Mouse (Mus musculus) heart, embryonic 14.5 days (tissue): ENCODE data around the gene Rnf141. TPM values are rescaled to one million over a fixed set of nuclear protein-coding genes. Genes with fewer than 3 reads are reported as not detected.

Source experiments
- ATAC-seq: fragments of 200-750 bp; cut with Nextera tagmentation; 2 replicates; pipeline ENCODE4 v1.8.0; 2017; ENCODE audit warnings: low read depth, moderate TSS enrichment; ENCODE audit not compliant: insufficient number of reproducible peaks, insufficient read depth, low FRiP score
- H3K27ac ChIP-seq, 2 experiments: fragments of 200-500 bp in 1 of 2; fragments of 300-500 bp in 1 of 2; sonication (generic) in 1 of 2; replicated peaks in 1 of 2; 2 replicates each; pipeline ENCODE4 v1.5.1; 2012 to 2014; ENCODE audit warnings: low read depth in 2 of 2, low read length in 2 of 2, control low read depth in 1 of 2, mild to moderate bottlenecking in 1 of 2, mixed read lengths in 1 of 2; ENCODE audit not compliant: control insufficient read depth in 1 of 2, insufficient read depth in 1 of 2
- H3K27me3 ChIP-seq: fragments of 300-500 bp; sonication (generic); 2 replicates; pipeline ENCODE4 v1.6.1; 2014; ENCODE audit warnings: mild to moderate bottlenecking, low read length, control low read depth; ENCODE audit not compliant: control insufficient read depth, insufficient read depth
- H3K36me3 ChIP-seq: fragments of 300-500 bp; sonication (generic); 2 replicates; pipeline ENCODE4 v1.6.1; 2014; ENCODE audit warnings: mild to moderate bottlenecking, control low read depth, low read length, mixed read lengths; ENCODE audit not compliant: control insufficient read depth, insufficient read depth
- H3K4me1 ChIP-seq, 2 experiments: fragments of 200-500 bp in 1 of 2; fragments of 300-500 bp in 1 of 2; sonication (generic) in 1 of 2; 2 replicates each; pipeline ENCODE4 v1.6.1; 2012 to 2014; ENCODE audit warnings: low read length in 2 of 2, control low read depth in 1 of 2, mixed read lengths in 1 of 2; ENCODE audit not compliant: control insufficient read depth in 2 of 2, insufficient read depth in 2 of 2
- H3K4me2 ChIP-seq: fragments of 300-500 bp; sonication (generic); 2 replicates; pipeline ENCODE4 v1.6.1; 2014; ENCODE audit warnings: mild to moderate bottlenecking, low read length
- H3K4me3 ChIP-seq, 2 experiments: fragments of 200-500 bp in 1 of 2; fragments of 300-500 bp in 1 of 2; sonication (generic) in 1 of 2; 2 replicates each; pipeline ENCODE4 v1.5.1; 2012 to 2014; ENCODE audit warnings: low read length in 2 of 2, mild to moderate bottlenecking in 2 of 2, control low read depth in 1 of 2, low read depth in 1 of 2, moderate library complexity in 1 of 2; ENCODE audit not compliant: control insufficient read depth in 1 of 2, insufficient read depth in 1 of 2
- H3K9ac ChIP-seq: fragments of 300-500 bp; sonication (generic); 2 replicates; pipeline ENCODE4 v1.6.1; 2014; ENCODE audit warnings: mild to moderate bottlenecking, low read length
- H3K9me3 ChIP-seq: fragments of 300-500 bp; sonication (generic); 2 replicates; pipeline ENCODE4 v1.6.1; 2016; ENCODE audit warnings: low read length, control low read depth; ENCODE audit not compliant: control insufficient read depth
- WGBS: fragments of 180-500 bp; shearing (Covaris S2); extraction: QIAGEN DNeasy Blood & Tissue Kit; methylation state at CpG from one replicate; pipeline ENCODE4 v1.1.7; 2014; 5-methylcytosine and 5-hydroxymethylcytosine counted together
- polyA plus RNA-seq: library from polyadenylated mRNA; unstranded; fragments of >200 nt; fragmentation: Nextera tagmentation; extraction: Ambion mirVana; gene quantifications from 2 replicates; pipeline ENCODE4 v1.2.1, GENCODE M21; 2014

The Rnf141 gene
- polyA plus RNA-seq, 1 experiment from 2014 or later = 40.2 TPM

DNA sequence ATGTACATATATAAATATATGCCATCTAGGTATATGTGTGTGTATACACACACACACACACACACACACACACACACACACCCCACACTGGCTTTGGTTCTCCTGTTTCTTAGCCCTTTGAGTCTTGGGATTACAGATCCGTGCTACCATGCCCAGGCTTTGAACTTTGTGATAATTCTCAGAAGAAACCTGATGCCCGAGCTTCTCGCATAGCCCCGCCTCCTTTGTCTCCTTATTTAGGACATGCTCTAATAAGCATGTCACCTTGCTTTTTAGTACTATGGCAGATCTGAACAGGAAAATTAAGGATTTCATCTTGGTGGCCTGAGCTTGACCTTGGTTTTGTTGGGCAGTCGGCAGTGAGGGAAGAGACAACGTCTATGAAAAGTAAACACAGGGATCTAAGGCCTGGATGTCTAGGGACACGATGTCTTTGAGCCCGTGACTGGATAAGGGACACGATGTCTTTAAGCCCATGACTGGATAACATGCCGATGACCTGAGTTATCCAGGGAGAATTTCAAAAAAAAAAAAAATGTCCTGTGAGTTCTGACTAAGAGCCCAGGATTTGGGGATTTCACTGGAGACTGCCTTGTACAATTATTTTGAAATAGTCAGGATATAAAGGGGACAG, 61.3 kb downstream of the Rnf141 start:
- Histone ChIP-seq H3K27me3 (no peaks in the 10 kb centered on the region), H3K27ac (no peak overlapping the region), H3K4me1 (peaks cover 18 to 22% of the 10 kb centered on the region in 2 experiments), H3K9me3 (no peaks in the 10 kb centered on the region), H3K4me2 (no peak overlapping the region), H3K9ac (no peak overlapping the region), H3K4me3 (no peak overlapping the region), H3K36me3 (0 out of 2 replicates have a peak, but pooled peaks cover 3% of the 10 kb centered on the region)
- no peak for ATAC-seq
- 47% methylated on average over 10 of the region's 10 CpGs for WGBS

GRCm38 (mm10) chr7:110782135-110782534, 62.1 kb downstream of the Rnf141 start:
- Histone ChIP-seq H3K4me2 (no peak overlapping the region), H3K36me3 (0 out of 2 replicates have a peak, but pooled peaks cover 3% of the 10 kb centered on the region), H3K4me1 (peaks cover 18 to 22% of the 10 kb centered on the region in 2 experiments), H3K27ac (no peak overlapping the region), H3K4me3 (no peak overlapping the region), H3K27me3 (no peaks in the 10 kb centered on the region), H3K9ac (no peak overlapping the region), H3K9me3 (no peaks in the 10 kb centered on the region)
- 0 out of 2 replicates have a peak, but pooled peaks have one; percentile 27 for ATAC-seq
- 19% methylated on average over 7 of the region's 7 CpGs for WGBS

GRCm38 (mm10) chr7:110781231-110781711, 63.0 kb downstream of the Rnf141 start:
- Histone ChIP-seq H3K4me2 (no peak overlapping the region), H3K27me3 (no peaks in the 10 kb centered on the region), H3K9ac (no peak overlapping the region), H3K27ac (no peak overlapping the region), H3K9me3 (no peaks in the 10 kb centered on the region), H3K4me1 (peaks cover 14 to 22% of the 10 kb centered on the region in 2 experiments), H3K4me3 (no peak overlapping the region), H3K36me3 (0 out of 2 replicates have a peak, but pooled peaks cover 3% of the 10 kb centered on the region)
- ATAC-seq = no peak
- WGBS = 66% methylated on average over 2 of the region's 2 CpGs

DNA sequence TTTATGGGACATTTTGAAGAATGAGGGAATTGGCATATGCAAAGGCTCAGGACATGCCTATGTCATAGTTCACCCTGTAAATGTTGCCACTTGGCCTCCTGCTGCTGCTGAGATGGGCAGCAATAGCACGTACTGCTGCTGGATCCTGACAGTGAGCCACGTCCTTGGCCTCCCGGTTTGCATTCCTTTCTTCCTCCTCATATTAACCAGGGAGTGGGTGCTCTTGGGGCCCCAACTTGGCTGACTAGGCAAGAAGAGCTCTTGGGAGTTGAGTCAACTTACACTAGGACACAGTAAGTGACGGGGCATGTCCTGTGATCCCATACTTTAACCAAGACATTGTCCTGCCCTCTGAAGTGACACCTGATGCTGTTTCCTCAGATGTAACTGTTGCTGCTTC, 63.7 kb downstream of the Rnf141 start:
- H3K27ac ChIP-seq = no peak overlapping the region
- H3K4me1 ChIP-seq = peaks cover 12 to 19% of the 10 kb centered on the region in 2 experiments
- no peak overlapping the region for H3K4me3 ChIP-seq
- WGBS = 76% methylated on average over 4 of the region's 4 CpGs
- H3K9ac ChIP-seq = no peak overlapping the region
- 0 out of 2 replicates have a peak, but pooled peaks cover 3% of the 10 kb centered on the region for H3K36me3 ChIP-seq
- H3K27me3 ChIP-seq = no peaks in the 10 kb centered on the region
- no peak overlapping the region for H3K4me2 ChIP-seq
- ATAC-seq = no peak
- no peaks in the 10 kb centered on the region for H3K9me3 ChIP-seq

GRCm38 (mm10) chr7:110779605-110780111, 64.6 kb downstream of the Rnf141 start:
- Histone ChIP-seq H3K4me2 (no peak overlapping the region), H3K9me3 (no peaks in the 10 kb centered on the region), H3K4me1 (peaks cover 16 to 22% of the 10 kb centered on the region in 2 experiments), H3K27ac (no peak overlapping the region), H3K27me3 (no peaks in the 10 kb centered on the region), H3K4me3 (no peak overlapping the region), H3K9ac (no peak overlapping the region), H3K36me3 (0 out of 2 replicates have a peak, but pooled peaks cover 3% of the 10 kb centered on the region)
- ATAC-seq = no peak
- WGBS = 92% methylated on average over 8 of the region's 8 CpGs

- H3K36me3 ChIP-seq = 0 out of 2 replicates have a peak, but pooled peaks cover 3% of the 10 kb centered on the region
- no peaks in the 10 kb centered on the region for H3K27me3 ChIP-seq
- H3K4me3 ChIP-seq = no peak overlapping the region
- no peaks in the 10 kb centered on the region for H3K9me3 ChIP-seq
- 78% methylated on average over 7 of the region's 7 CpGs for WGBS
- H3K9ac ChIP-seq = no peak overlapping the region
- no peak overlapping the region for H3K4me2 ChIP-seq
- H3K27ac ChIP-seq = no peak overlapping the region
- ATAC-seq = no peak
- H3K4me1 ChIP-seq = peaks cover 21 to 29% of the 10 kb centered on the region in 2 experiments
Measured at GRCm38 (mm10) chr7:110778933-110779332, 65.3 kb downstream of the Rnf141 start.

DNA sequence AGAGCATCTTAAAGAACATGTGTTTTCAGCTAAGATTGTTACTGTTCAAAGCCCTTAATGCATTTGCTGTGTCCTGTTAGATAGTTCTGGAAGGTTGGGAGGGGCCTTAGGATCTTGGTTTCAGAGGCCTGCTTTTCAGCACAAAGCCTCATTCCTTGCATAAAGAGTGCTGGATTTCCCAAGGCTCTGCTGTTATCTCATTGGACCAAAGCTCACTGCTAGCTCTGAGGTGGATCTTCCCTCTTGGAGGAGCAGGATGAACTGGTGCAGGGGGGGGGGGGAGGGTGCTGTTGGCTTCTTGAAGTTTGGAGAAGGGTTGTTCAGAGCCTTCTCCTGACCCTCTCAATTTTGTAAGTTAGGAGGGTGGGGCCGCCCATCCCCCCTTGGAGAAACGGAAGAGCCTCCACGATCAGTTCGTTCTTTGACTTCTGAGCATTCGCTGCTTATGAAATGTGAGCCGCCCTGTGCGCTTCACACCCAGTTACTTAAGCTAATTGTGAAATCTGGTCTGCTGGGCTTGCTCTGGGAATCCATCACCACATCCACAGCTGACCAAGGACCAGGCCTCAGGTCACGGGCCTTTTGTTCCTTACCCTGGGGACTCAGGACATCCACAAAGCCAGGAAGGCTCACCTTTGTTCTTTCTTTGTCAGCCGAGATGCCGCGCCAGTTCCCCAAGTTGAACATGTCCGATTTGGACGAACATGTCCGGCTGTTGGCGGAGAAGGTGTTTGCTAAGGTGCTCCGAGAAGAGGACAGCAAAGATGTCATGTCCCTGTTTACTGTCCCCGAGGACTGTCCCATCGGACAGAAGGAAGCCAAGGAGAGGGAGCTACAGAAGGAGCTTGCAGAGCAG, 66.9 kb downstream of the Rnf141 start:
- Histone ChIP-seq H3K27me3 (no peaks in the 10 kb centered on the region), H3K4me1 (peaks cover 28 to 38% of the 10 kb centered on the region in 2 experiments), H3K9me3 (no peaks in the 10 kb centered on the region), H3K4me2 (no peak overlapping the region), H3K4me3 (no peak overlapping the region), H3K27ac (no peak overlapping the region), H3K9ac (no peak overlapping the region), H3K36me3 (0 out of 2 replicates have a peak, but pooled peaks cover 3% of the 10 kb centered on the region)
- ATAC-seq = no peak
- WGBS = 92% methylated on average over 18 of the region's 18 CpGs
